Mouse (Mus musculus) thymus, postnatal 10 days (tissue): ENCODE measurements at regions not wholly inside any gene's neighbourhood (a gene's known extent, or its start where the extent isn't known, plus 50 kb on each side); places are given as distances from the start of the nearest gene placed in this dataset.

Experiments used
- DNase-seq, 2 experiments: peaks; one replicate each; pipeline ENCODE4 v3.0.0; 2021; ENCODE audit warnings: low spot score in 2 of 2

- no peak for DNase-seq
Observed at GRCm38 (mm10) chr2:30698758-30699535, 104.1 kb downstream of the Cstad start.

- no peak for DNase-seq
Observed at GRCm38 (mm10) chr2:30697851-30698250, 103.0 kb downstream of the Cstad start.

GRCm38 (mm10) chr2:30695771-30696456, 101.1 kb downstream of the Cstad start:
- no peak for DNase-seq

- DNase-seq = no peak
Observed at GRCm38 (mm10) chr2:30695041-30695440, 100.2 kb downstream of the Cstad start.

GRCm38 (mm10) chr2:30693206-30694035, 98.6 kb downstream of the Cstad start:
- peak; percentile 67 to 70 for DNase-seq

- peak; percentile 42 to 49 for DNase-seq
Observed at GRCm38 (mm10) chr2:30692561-30693205, 97.8 kb downstream of the Cstad start.

GRCm38 (mm10) chr2:30691857-30692560, 97.2 kb downstream of the Cstad start:
- DNase-seq = peak; percentile 75 to 81

GRCm38 (mm10) chr2:30690925-30691856, 96.4 kb downstream of the Cstad start:
- peak; percentile 69 to 70 for DNase-seq

GRCm38 (mm10) chr2:30690307-30690706, 95.5 kb downstream of the Cstad start:
- no peak for DNase-seq

- no peak for DNase-seq
Observed at GRCm38 (mm10) chr2:30688402-30688801, 93.6 kb downstream of the Cstad start.

- no peak for DNase-seq
Observed at GRCm38 (mm10) chr2:30687121-30687551, 92.3 kb downstream of the Cstad start.

GRCm38 (mm10) chr2:30686359-30686758, 91.5 kb downstream of the Cstad start:
- DNase-seq = no peak

GRCm38 (mm10) chr2:30685137-30685860, 90.5 kb downstream of the Cstad start:
- DNase-seq = no peak

GRCm38 (mm10) chr2:30684461-30684860, 89.6 kb downstream of the Cstad start:
- no peak for DNase-seq

- no peak for DNase-seq
Observed at GRCm38 (mm10) chr2:30682146-30682825, 87.4 kb downstream of the Cstad start.

GRCm38 (mm10) chr2:30681642-30682041, 86.8 kb downstream of the Cstad start:
- no peak for DNase-seq

- DNase-seq = no peak
Observed at GRCm38 (mm10) chr2:30679041-30679440, 84.2 kb downstream of the Cstad start.

GRCm38 (mm10) chr2:30677498-30677897, 82.7 kb downstream of the Cstad start:
- DNase-seq = no peak
